Mouse (Mus musculus): Measurements from ENCODE around the gene Ptprj.
"Not testable (repeated sequence)": the region's sequence is repeated elsewhere in the genome, so short reads cannot be mapped to it uniquely, and the experiment has no call there.

Ptprj gene

GRCm38 (mm10) chr2:90486226-90486755, 94.2 kb downstream of the Ptprj start:
- no peak for DNase-seq (ENCODE audit: extremely low spot score, low spot score)

- no peak for DNase-seq (ENCODE audit: extremely low spot score, low spot score)
Measured at GRCm38 (mm10) chr2:90481505-90481904, 98.9 kb downstream of the Ptprj start.

- DNase-seq (ENCODE audit: extremely low spot score, low spot score): no peak
Measured at GRCm38 (mm10) chr2:90480747-90481308, 99.6 kb downstream of the Ptprj start.

GRCm38 (mm10) chr2:90478531-90478930, 101.9 kb downstream of the Ptprj start:
- DNase-seq (ENCODE audit: extremely low spot score, low spot score): no peak

- DNase-seq (ENCODE audit: extremely low spot score, low spot score): no peak
Measured at GRCm38 (mm10) chr2:90477617-90478016, 102.8 kb downstream of the Ptprj start.

- no peak for DNase-seq (ENCODE audit: extremely low spot score, low spot score)
Measured at GRCm38 (mm10) chr2:90476792-90477191, 103.7 kb downstream of the Ptprj start.

GRCm38 (mm10) chr2:90476319-90476718, 104.1 kb downstream of the Ptprj start:
- no peak for DNase-seq (ENCODE audit: extremely low spot score, low spot score)

- DNase-seq (ENCODE audit: extremely low spot score, low spot score): peak; percentile 81
Measured at GRCm38 (mm10) chr2:90474593-90475405, 105.6 kb downstream of the Ptprj start.

- no peak for DNase-seq (ENCODE audit: extremely low spot score, low spot score)
Measured at GRCm38 (mm10) chr2:90472701-90473100, 107.7 kb downstream of the Ptprj start.

- DNase-seq (ENCODE audit: extremely low spot score, low spot score): no peak
Measured at GRCm38 (mm10) chr2:90470122-90470521, 110.3 kb downstream of the Ptprj start.

GRCm38 (mm10) chr2:90466480-90466879, 114.0 kb downstream of the Ptprj start:
- no peak for DNase-seq (ENCODE audit: extremely low spot score, low spot score)

GRCm38 (mm10) chr2:90463735-90464134, 116.7 kb downstream of the Ptprj start:
- no peak for DNase-seq (ENCODE audit: extremely low spot score, low spot score)

- no peak for DNase-seq (ENCODE audit: extremely low spot score, low spot score)
Measured at GRCm38 (mm10) chr2:90462252-90462651, 118.2 kb downstream of the Ptprj start.

GRCm38 (mm10) chr2:90457946-90458345, 122.5 kb downstream of the Ptprj start:
- DNase-seq (ENCODE audit: extremely low spot score, low spot score): no peak

- DNase-seq (ENCODE audit: extremely low spot score, low spot score): no peak
Measured at GRCm38 (mm10) chr2:90452380-90452779, 128.1 kb downstream of the Ptprj start.

GRCm38 (mm10) chr2:90448967-90449740, 131.3 kb downstream of the Ptprj start:
- no peak for DNase-seq (ENCODE audit: extremely low spot score, low spot score)

GRCm38 (mm10) chr2:90443811-90444210, 136.6 kb downstream of the Ptprj start:
- no peak for DNase-seq (ENCODE audit: extremely low spot score, low spot score)

GRCm38 (mm10) chr2:90441811-90442210, 138.6 kb downstream of the Ptprj start:
- not testable (repeated sequence) for DNase-seq (ENCODE audit: extremely low spot score, low spot score)

GRCm38 (mm10) chr2:90440169-90440568, 140.3 kb downstream of the Ptprj start:
- not testable (repeated sequence) for DNase-seq (ENCODE audit: extremely low spot score, low spot score)

GRCm38 (mm10) chr2:90437453-90437852, 143.0 kb downstream of the Ptprj start:
- not testable (repeated sequence) for DNase-seq (ENCODE audit: extremely low spot score, low spot score)

GRCm38 (mm10) chr2:90429782-90430181, 150.7 kb downstream of the Ptprj start:
- DNase-seq (ENCODE audit: extremely low spot score, low spot score): not testable (repeated sequence)
